9 mouse cellular contexts compared by ENCODE assay signal in the genomic region with DNA sequence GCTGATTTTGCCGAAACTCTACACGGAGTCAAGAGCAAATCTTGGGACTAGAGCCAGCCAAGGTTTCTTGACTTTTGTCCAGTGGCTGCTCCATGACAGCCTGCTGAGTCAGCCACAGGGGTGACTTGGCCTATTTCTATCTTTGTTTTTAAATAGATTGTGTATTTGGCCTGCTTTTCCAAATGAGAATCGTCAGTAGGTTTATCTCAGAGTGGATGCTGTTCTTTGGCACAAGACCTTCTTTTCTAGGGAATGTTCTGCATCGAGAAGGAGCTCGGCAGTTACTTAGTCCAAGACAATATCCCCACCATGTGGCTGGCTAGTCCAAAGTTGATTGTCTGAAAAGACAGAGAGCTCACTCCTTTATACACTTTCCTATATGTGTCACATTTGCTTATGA.
DNase-seq lines count a peak whose midpoint lies in the region.
"Had no signal": no experiment of that assay in that cellular context is flagged by ENCODE, and none has a peak within 500 bp of the region (broad histone marks: within the 10 kb centered on the region; RNA-seq: fewer than 3 reads in every experiment).

No protein-coding gene starts in this region.

- no peak overlapping the region for H3K4me3 ChIP-seq in heart, embryonic 10.5 days
- H3K4me3 ChIP-seq: liver, embryonic 13.5 days had no signal

- H3K9me3 ChIP-seq in heart, embryonic 10.5 days, result no peaks in the 10 kb centered on the region
- H3K9me3 ChIP-seq: liver, embryonic 13.5 days had no signal

- no peaks in the 10 kb centered on the region for H3K4me1 ChIP-seq in heart, embryonic 10.5 days
- H3K4me1 ChIP-seq: liver, embryonic 13.5 days had no signal

- no peaks in the 10 kb centered on the region for H3K36me3 ChIP-seq in heart, embryonic 10.5 days
- H3K36me3 ChIP-seq: liver, embryonic 13.5 days had no signal

- H3K27me3 ChIP-seq in heart, embryonic 10.5 days (ENCODE audit: insufficient read depth, poor library complexity, severe bottlenecking), result no peaks in the 10 kb centered on the region
- H3K27me3 ChIP-seq: liver, embryonic 13.5 days had no signal

- 49% methylated on average over 5 of the region's 5 CpGs for WGBS in heart, embryonic 10.5 days

- peak; percentile 21 to 26 for DNase-seq in heart, adult 18-20 months
- DNase-seq in heart, embryonic 10.5 days (ENCODE audit: low spot score), result no peak
- peak; percentile 29 for DNase-seq in urinary bladder, postnatal 14 days (ENCODE audit: low spot score)
- no peak for DNase-seq in urinary bladder, adult 2 months (ENCODE audit: low spot score)
- peak; percentile 31 for DNase-seq in kidney, adult 9 months
- peak; percentile 23 for DNase-seq in lung, postnatal 14 days
- DNase-seq in spleen, postnatal 10 days (ENCODE audit: low spot score in 2 of 2), result no peak
- DNase-seq in urinary bladder, postnatal 25 days (ENCODE audit: low spot score), result no peak
- DNase-seq: liver, embryonic 13.5 days had no signal

- no peak overlapping the region for H3K27ac ChIP-seq in heart, embryonic 10.5 days
- H3K27ac ChIP-seq: liver, embryonic 13.5 days had no signal

Comparison
In these comparisons a context has a peak if more than half of its experiments do, and no peak if none do; other contexts are left out.
1. DNase-seq: peak in heart, adult 18-20 months (2 of 2), urinary bladder, postnatal 14 days (single experiment), kidney, adult 9 months (single experiment) and lung, postnatal 14 days (single experiment); none in heart, embryonic 10.5 days (single experiment), urinary bladder, adult 2 months (single experiment), spleen, postnatal 10 days (0 of 2) and urinary bladder, postnatal 25 days (single experiment).